Mouse (Mus musculus) heart, embryonic 16.5 days (tissue): ENCODE measurements around the gene Ccnb1. TPM values are rescaled to one million over a fixed set of nuclear protein-coding genes. Genes with fewer than 3 reads are reported as not detected.

ENCODE experiments used
- ATAC-seq: fragments of 200-750 bp; cut with Nextera tagmentation; replicated peaks from 2 replicates; pipeline ENCODE4 v1.8.0; 2017; ENCODE audit warnings: moderate number of reproducible peaks; ENCODE audit not compliant: insufficient read depth, low FRiP score; ENCODE audit errors: extremely low read depth
- H3K27ac ChIP-seq: fragments of 300-500 bp; sonication (generic); 2 replicates; pipeline ENCODE4 v1.5.1; 2014; ENCODE audit warnings: mild to moderate bottlenecking, low read length, control low read depth, moderate library complexity
- H3K27me3 ChIP-seq: fragments of 300-500 bp; sonication (generic); 2 replicates; pipeline ENCODE4 v1.6.1; 2014; ENCODE audit warnings: low read length, mixed read lengths; ENCODE audit not compliant: control insufficient read depth, insufficient read depth
- H3K36me3 ChIP-seq: fragments of 300-500 bp; sonication (generic); 2 replicates; pipeline ENCODE4 v1.6.1; 2014; ENCODE audit not compliant: control insufficient read depth, insufficient read depth
- H3K4me1 ChIP-seq: fragments of 300-500 bp; sonication (generic); 2 replicates; pipeline ENCODE4 v1.6.1; 2014; ENCODE audit warnings: low read length, mixed read lengths; ENCODE audit not compliant: control insufficient read depth, insufficient read depth
- H3K4me2 ChIP-seq: fragments of 300-500 bp; sonication (generic); 2 replicates; pipeline ENCODE4 v1.6.1; 2014; ENCODE audit warnings: low read depth, mild to moderate bottlenecking, control low read depth, low read length
- H3K4me3 ChIP-seq: fragments of 300-500 bp; sonication (generic); 2 replicates; pipeline ENCODE4 v1.5.1; 2014; ENCODE audit warnings: mild to moderate bottlenecking, control low read depth, low read length
- H3K9ac ChIP-seq: fragments of 300-500 bp; sonication (generic); 2 replicates; pipeline ENCODE4 v1.6.1; 2014; ENCODE audit warnings: low read length, control low read depth
- H3K9me3 ChIP-seq: fragments of 300-500 bp; sonication (generic); replicated peaks from 2 replicates; pipeline ENCODE4 v1.6.1; 2016; ENCODE audit warnings: low read length; ENCODE audit not compliant: control insufficient read depth
- WGBS: fragments of 180-500 bp; shearing (Covaris S2); extraction: QIAGEN DNeasy Blood & Tissue Kit; methylation state at CpG from one replicate; pipeline ENCODE4 v1.1.7; 2014; 5-methylcytosine and 5-hydroxymethylcytosine counted together
- polyA plus RNA-seq: library from polyadenylated mRNA; unstranded; fragments of >200 nt; fragmentation: Nextera tagmentation; extraction: Ambion mirVana; gene quantifications from 2 replicates; pipeline ENCODE4 v1.2.1, GENCODE M21; 2015

Gene Ccnb1
- polyA plus RNA-seq, 1 experiment from 2014 or later = 205 TPM

DNA sequence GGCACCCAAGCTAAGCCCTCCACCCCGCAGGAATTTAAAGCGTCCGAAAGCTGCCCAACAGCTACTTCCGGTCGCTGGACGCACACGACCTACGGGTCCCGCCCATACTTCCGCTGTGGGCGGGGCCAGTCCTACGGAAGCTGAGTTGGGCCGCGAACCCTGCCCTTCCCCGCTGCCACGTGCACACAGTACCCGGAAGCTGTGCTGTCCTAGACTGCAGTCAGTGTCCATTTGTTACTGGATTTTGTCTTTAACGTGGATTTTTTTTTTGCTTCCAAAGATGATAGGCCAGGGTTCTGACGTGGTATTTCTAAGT, 55.6 kb downstream of the Ccnb1 start, which contains the start of gene Cdk7:
Gene Cdk7, minus strand, starts transcription at position 79 of the 316 bp plus-strand sequence.
- Histone ChIP-seq H3K36me3 (peaks cover 6% of the 10 kb centered on the region), H3K27me3 (no peaks in the 10 kb centered on the region), H3K4me2 (peak within 1 kb of the TSS; percentile 86), H3K9ac (peak within 1 kb of the TSS; percentile 93), H3K9me3 (no peaks in the 10 kb centered on the region), H3K4me3 (peak within 1 kb of the TSS; percentile 83), H3K4me1 (peaks cover 21% of the 10 kb centered on the region), H3K27ac (peak within 1 kb of the TSS; percentile 94)
- peak; percentile 96 for ATAC-seq
- WGBS = under 1% methylated on average over 19 of the region's 19 CpGs

DNA sequence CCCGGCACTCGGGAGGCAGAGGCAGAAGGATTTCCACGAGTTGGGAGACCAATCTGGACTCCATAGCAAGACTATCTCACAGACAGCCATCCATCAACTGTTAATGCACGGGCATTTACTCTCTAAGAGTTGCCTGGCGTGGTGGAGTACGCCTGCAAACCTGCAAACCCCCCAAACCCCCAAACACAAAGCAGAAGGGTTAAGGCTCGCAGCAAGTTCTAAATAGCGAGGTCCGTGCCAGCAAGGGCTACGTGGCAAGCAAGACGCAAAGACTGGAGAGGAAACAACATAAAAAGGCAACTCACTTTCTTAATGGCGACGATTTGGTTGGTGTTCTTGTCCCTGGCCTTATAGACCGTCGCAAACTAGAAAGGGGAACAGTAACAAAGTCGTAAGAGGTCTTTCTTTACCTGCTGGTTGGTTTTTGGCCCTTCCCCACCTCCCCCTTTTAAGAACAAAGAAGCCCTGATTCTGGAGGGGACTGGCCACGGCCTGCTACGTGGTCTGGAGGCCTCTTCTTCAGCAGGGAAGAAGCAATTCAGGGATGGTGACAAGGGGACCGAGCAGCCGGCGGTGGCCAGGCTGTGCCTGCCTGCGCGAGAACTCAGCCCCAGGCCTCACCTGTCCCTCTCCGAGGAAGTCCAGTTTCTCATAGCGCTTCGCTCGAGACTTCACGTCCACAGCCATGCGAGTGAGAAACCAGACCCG, 56.1 kb downstream of the Ccnb1 start:
- H3K27ac ChIP-seq = peak overlapping the region; percentile 94
- peak; percentile 17; the same call in 1 of the 2 replicates for ATAC-seq
- no peaks in the 10 kb centered on the region for H3K9me3 ChIP-seq
- peaks cover 6% of the 10 kb centered on the region for H3K36me3 ChIP-seq
- peaks cover 22% of the 10 kb centered on the region for H3K4me1 ChIP-seq
- H3K4me3 ChIP-seq = peak overlapping the region; percentile 83
- H3K27me3 ChIP-seq = no peaks in the 10 kb centered on the region
- H3K4me2 ChIP-seq = peak overlapping the region; percentile 86
- WGBS = under 1% methylated on average over 30 of the region's 30 CpGs
- H3K9ac ChIP-seq = peak overlapping the region; percentile 93

Other genes starting within 250 kb of the Ccnb1 start
- 2.7 and 4.7 TPM in 2 replicates for gene Ocln, start 233.9 kb downstream of the Ccnb1 start, polyA plus RNA-seq
- 1.7 and 2.5 TPM in 2 replicates for gene Marveld2, start 169.6 kb downstream of the Ccnb1 start, polyA plus RNA-seq
- 228 and 262 TPM in 2 replicates for gene Ak6, start 135.6 kb downstream of the Ccnb1 start, polyA plus RNA-seq
- gene Rad17, start 135.5 kb downstream of the Ccnb1 start, polyA plus RNA-seq = 20.6 and 23.2 TPM in 2 replicates
- gene Taf9, start 135.0 kb downstream of the Ccnb1 start, polyA plus RNA-seq = 11.7 and 13.0 TPM in 2 replicates
- gene Ccdc125, start 116.9 kb downstream of the Ccnb1 start, polyA plus RNA-seq = 3.5 and 4.1 TPM in 2 replicates
- gene Cdk7, start 55.6 kb downstream of the Ccnb1 start, polyA plus RNA-seq = 64.4 and 67.7 TPM in 2 replicates
- 246 and 254 TPM in 2 replicates for gene Mrps36, start 41.9 kb downstream of the Ccnb1 start, polyA plus RNA-seq
- gene Cenph, start 10.7 kb downstream of the Ccnb1 start, polyA plus RNA-seq = 14.6 and 16.7 TPM in 2 replicates
- 34.1 and 36.3 TPM in 2 replicates for gene Slc30a5, start 46.9 kb upstream of the Ccnb1 start, polyA plus RNA-seq